Mouse (Mus musculus) central nervous system, embryonic 14 days (tissue): ENCODE data around the gene Shroom2. TPM values are rescaled to one million over a fixed set of nuclear protein-coding genes. Genes with fewer than 3 reads are reported as not detected.

Source experiments
- polyA plus RNA-seq: library from polyadenylated mRNA; depleted of rRNA; stranded (reverse); fragments of >200 nt; gene quantifications from 2 replicates; pipeline ENCODE4 v1.2.3, GENCODE M21; 2012; rRNA removed

Gene Shroom2
- 43.1 and 48.6 TPM in 2 replicates for polyA plus RNA-seq

DNA sequence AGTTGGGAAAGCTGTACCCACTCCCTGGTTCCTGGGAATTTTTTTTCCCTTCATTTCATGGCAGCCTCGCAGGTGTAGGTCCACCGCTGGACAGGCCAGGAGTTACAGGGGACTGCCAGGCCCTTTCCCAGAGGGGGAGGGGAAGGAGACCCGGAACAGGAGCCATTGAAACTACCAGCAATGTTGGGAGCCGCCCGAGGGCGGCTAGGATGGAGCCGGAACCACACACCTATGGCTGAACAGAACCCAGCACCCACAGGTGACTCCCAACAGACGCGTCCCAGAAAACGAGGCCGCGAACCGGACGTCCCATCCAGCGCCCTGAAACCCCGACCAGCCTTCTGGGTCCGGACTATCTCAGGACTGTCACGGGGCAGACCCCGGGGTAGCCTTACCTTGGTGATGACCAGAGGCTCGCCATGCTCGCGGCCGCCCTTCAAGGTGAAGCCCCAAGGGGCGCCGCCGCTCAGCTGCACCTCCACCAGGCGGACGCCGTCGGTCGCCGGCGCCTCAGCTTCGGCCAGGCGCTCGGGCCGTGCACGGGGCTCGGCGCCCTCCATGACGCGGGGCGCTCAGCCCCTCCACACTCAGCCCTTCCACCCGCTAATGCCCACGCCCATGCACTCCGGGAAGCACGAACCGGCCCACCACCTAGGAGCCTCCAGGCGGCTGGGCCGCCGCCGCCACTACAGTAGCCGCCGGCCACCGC, at the start of gene Shroom2:
Shroom2 (minus strand) TSS at position 575 of the 709 bp plus-strand sequence.

GRCm38 (mm10) chrX:152781720-152782403, 12.6 kb upstream of the Shroom2 start, which contains the start of gene Gpr143:
Gpr143 (plus strand) TSS chrX:152781921.

DNA sequence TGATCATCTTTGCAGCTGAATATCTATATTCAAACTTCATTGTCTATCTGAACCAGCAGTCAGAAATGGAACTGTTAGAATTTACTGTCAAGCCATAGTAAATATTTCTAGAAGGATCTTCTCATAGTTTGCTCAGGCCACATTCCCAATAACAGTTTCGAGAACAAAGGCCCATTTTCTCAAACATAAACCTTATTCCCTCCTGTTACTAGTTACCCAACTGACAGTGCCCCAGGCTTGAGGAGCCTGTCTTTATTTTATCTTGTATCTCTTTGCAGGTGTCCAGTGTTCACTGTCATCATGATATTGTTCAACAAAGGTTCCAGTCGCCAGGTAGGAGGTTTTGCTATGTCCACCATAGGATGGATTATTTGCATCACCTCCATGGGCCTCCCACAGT, 206.2 kb downstream of the Shroom2 start, which contains the start of gene Cldn34a:
Cldn34a (plus strand) TSS at position 301 of the 400 bp plus-strand sequence.

Other genes starting within 250 kb of the Shroom2 start
- gene Cldn34a, start 206.1 kb downstream of the Shroom2 start, polyA plus RNA-seq: not detected in 2 replicates
- gene Gpr143, start 12.5 kb upstream of the Shroom2 start, polyA plus RNA-seq: 0.07 and 0.39 TPM in 2 replicates
- gene Usp51, start 237.0 kb upstream of the Shroom2 start, polyA plus RNA-seq: 2.0 TPM in 2 replicates